Mouse (Mus musculus): Measurements from ENCODE around the gene Syt12.
A peak's percentile ranks its signal among the peaks of the same experiment; 100 is the strongest.

Gene Syt12

GRCm38 (mm10) chr19:4398959-4399358 lies 78.3 kb downstream of the Syt12 start:
- peak; percentile 38 for DNase-seq

GRCm38 (mm10) chr19:4398630-4398948 lies 78.7 kb downstream of the Syt12 start:
- DNase-seq = peak; percentile 55

GRCm38 (mm10) chr19:4397798-4398629 lies 79.2 kb downstream of the Syt12 start, which contains the start of gene Kdm2a:
Gene Kdm2a, minus strand, starts transcription at chr19:4398285.
- peak; percentile 81 for DNase-seq

GRCm38 (mm10) chr19:4396998-4397797 lies 80.0 kb downstream of the Syt12 start:
- DNase-seq = peak; percentile 96

- DNase-seq = peak; percentile 62
These were observed 80.9 kb downstream of the Syt12 start for GRCm38 (mm10) chr19:4396081-4396997.

Data from cerebellum, adult 9-10 months (tissue).